Mouse (Mus musculus) CH12.LX (cell line): ENCODE measurements around the gene Hip1. TPM values are rescaled to one million over a fixed set of nuclear protein-coding genes. Genes with fewer than 3 reads are reported as not detected.

Experiments
- DNase-seq: peaks from one replicate; pipeline ENCODE4 v3.0.0-alpha.2; 2013; ENCODE audit errors: extremely low read depth
- H3K27ac ChIP-seq: 2 replicates; pipeline ENCODE4 v1.5.1; 2012; ENCODE audit warnings: low read depth, mild to moderate bottlenecking, control low read depth, moderate library complexity; ENCODE audit not compliant: insufficient read depth
- H3K27me3 ChIP-seq: replicated peaks from 2 replicates; pipeline ENCODE3; 2012; ENCODE audit warnings: inconsistent platforms
- H3K36me3 ChIP-seq, 2 experiments: replicated peaks in 1 of 2; 2 replicates each; pipeline versions ENCODE3 to v1.6.1; 2012; ENCODE audit warnings: inconsistent platforms in 1 of 2, low read length in 1 of 2, mild to moderate bottlenecking in 1 of 2, mixed read lengths in 1 of 2, moderate library complexity in 1 of 2; ENCODE audit not compliant: control insufficient read depth in 1 of 2, insufficient read depth in 1 of 2
- H3K4me1 ChIP-seq, 2 experiments: 2 replicates each; pipeline ENCODE4 v1.6.1; 2012; ENCODE audit warnings: inconsistent platforms in 1 of 2, moderate library complexity in 1 of 2; ENCODE audit not compliant: insufficient read depth in 2 of 2, control insufficient read depth in 1 of 2
- H3K4me2 ChIP-seq: 2 replicates; pipeline ENCODE4 v1.6.1; 2012; ENCODE audit warnings: low read depth, mild to moderate bottlenecking, control low read depth; ENCODE audit not compliant: poor library complexity, insufficient read depth, severe bottlenecking
- H3K4me3 ChIP-seq, 3 experiments: fragments of 150-350 bp in 1 of 3; sonication (generic) in 1 of 3; replicated peaks in 1 of 3; 2 replicates each; pipeline versions ENCODE3 to v1.5.1; 2011 to 2012; ENCODE audit warnings: low read depth in 2 of 3, low read length in 2 of 3, mild to moderate bottlenecking in 2 of 3, moderate library complexity in 2 of 3, control low read depth in 1 of 3, improper control_type of control experiment in 1 of 3, inconsistent platforms in 1 of 3, mixed read lengths in 1 of 3; ENCODE audit not compliant: poor library complexity in 1 of 3
- H3K79me2 ChIP-seq: replicated peaks from 2 replicates; pipeline ENCODE4 v1.6.1; 2012; ENCODE audit warnings: mild to moderate bottlenecking, moderate library complexity; ENCODE audit not compliant: control insufficient read depth, poor library complexity, insufficient read depth, severe bottlenecking; ENCODE audit errors: extremely low read depth
- H3K9ac ChIP-seq: 2 replicates; pipeline ENCODE4 v1.6.1; 2012; ENCODE audit warnings: low read depth, mild to moderate bottlenecking, control low read depth, moderate library complexity; ENCODE audit not compliant: insufficient read depth
- H3K9me3 ChIP-seq: replicated peaks from 2 replicates; pipeline ENCODE3; 2012; ENCODE audit warnings: low read length, inconsistent platforms, mixed read lengths
- CHD1 ChIP-seq: IDR thresholded peaks from 2 replicates; pipeline ENCODE4 v1.6.1; 2012; ENCODE audit warnings: low read depth, low read length, improper control_type of control experiment, inconsistent platforms
- CHD2 ChIP-seq: IDR thresholded peaks from 2 replicates; pipeline ENCODE4 v1.6.1; 2011; ENCODE audit warnings: low read length, improper control_type of control experiment
- CTCF ChIP-seq, 2 experiments: IDR thresholded peaks in 1 of 2; conservative IDR thresholded peaks in 1 of 2; 2 replicates each; pipeline ENCODE4 v1.5.1; 2011 to 2012; ENCODE audit warnings: low read depth in 2 of 2, low read length in 2 of 2, improper control_type of control experiment in 1 of 2, inconsistent platforms in 1 of 2, mild to moderate bottlenecking in 1 of 2, moderate library complexity in 1 of 2
- E2F4 ChIP-seq: IDR thresholded peaks from 2 replicates; pipeline ENCODE4 v1.6.1; 2011; ENCODE audit warnings: low read depth, low read length, improper control_type of control experiment; ENCODE audit not compliant: insufficient replicate concordance
- EP300 ChIP-seq: IDR thresholded peaks from 2 replicates; pipeline ENCODE4 v1.6.1; 2011; ENCODE audit warnings: low read length, improper control_type of control experiment
- HCFC1 ChIP-seq: IDR thresholded peaks from 2 replicates; pipeline ENCODE4 v1.6.1; 2012; ENCODE audit warnings: low read depth, mild to moderate bottlenecking, inconsistent platforms, low read length, improper control_type of control experiment
- IRF4 ChIP-seq: IDR thresholded peaks from 2 replicates; pipeline ENCODE4 v1.6.1; 2014; ENCODE audit warnings: low read depth, mild to moderate bottlenecking, inconsistent platforms, low read length, improper control_type of control experiment
- JUN ChIP-seq: IDR thresholded peaks from 2 replicates; pipeline ENCODE4 v1.6.1; 2011; ENCODE audit warnings: low read depth, mild to moderate bottlenecking, low read length, improper control_type of control experiment, moderate library complexity; ENCODE audit not compliant: insufficient read depth
- KAT2A ChIP-seq: IDR thresholded peaks from 2 replicates; pipeline ENCODE4 v1.6.1; 2012; ENCODE audit warnings: low read length, improper control_type of control experiment, inconsistent platforms; ENCODE audit not compliant: insufficient replicate concordance
- MAFK ChIP-seq: IDR thresholded peaks from 2 replicates; pipeline ENCODE4 v1.6.1; 2011; ENCODE audit warnings: low read length, improper control_type of control experiment; ENCODE audit not compliant: insufficient replicate concordance
- MAX ChIP-seq: IDR thresholded peaks from 2 replicates; pipeline ENCODE4 v1.6.1; 2011; ENCODE audit warnings: low read length, improper control_type of control experiment
- MAZ ChIP-seq: IDR thresholded peaks from 2 replicates; pipeline ENCODE4 v1.6.1; 2012; ENCODE audit warnings: low read depth, mild to moderate bottlenecking, inconsistent platforms, low read length, improper control_type of control experiment, moderate library complexity
- MEF2A ChIP-seq: IDR thresholded peaks from 2 replicates; pipeline ENCODE4 v1.6.1; 2014; ENCODE audit warnings: low read depth, mild to moderate bottlenecking, inconsistent platforms, low read length, improper control_type of control experiment, borderline replicate concordance
- MXI1 ChIP-seq: IDR thresholded peaks from 2 replicates; pipeline ENCODE4 v1.6.1; 2011; ENCODE audit warnings: mild to moderate bottlenecking, low read depth, low read length, improper control_type of control experiment
- NELFE ChIP-seq: IDR thresholded peaks from 2 replicates; pipeline ENCODE4 v1.6.1; 2011; ENCODE audit warnings: low read depth, low read length, improper control_type of control experiment
- NRF1 ChIP-seq: IDR thresholded peaks from 2 replicates; pipeline ENCODE4 v1.6.1; 2014; ENCODE audit warnings: low read depth, mild to moderate bottlenecking, inconsistent platforms, low read length, improper control_type of control experiment, moderate library complexity
- PAX5 ChIP-seq: IDR thresholded peaks from 2 replicates; pipeline ENCODE4 v1.6.1; 2012; ENCODE audit warnings: low read length, inconsistent platforms, mixed read lengths
- RAD21 ChIP-seq: IDR thresholded peaks from 2 replicates; pipeline ENCODE4 v1.6.1; 2011; ENCODE audit warnings: low read depth, mild to moderate bottlenecking, low read length, improper control_type of control experiment, moderate library complexity
- RCOR1 ChIP-seq: conservative IDR thresholded peaks from 2 replicates; pipeline ENCODE4 v1.6.1; 2012; ENCODE audit warnings: low read depth, mild to moderate bottlenecking, inconsistent platforms, low read length, improper control_type of control experiment
- SIN3A ChIP-seq: IDR thresholded peaks from 2 replicates; pipeline ENCODE4 v1.6.1; 2012; ENCODE audit warnings: low read length, improper control_type of control experiment, inconsistent platforms
- SMC3 ChIP-seq: IDR thresholded peaks from 2 replicates; pipeline ENCODE4 v1.6.1; 2011; ENCODE audit warnings: low read depth, low read length, improper control_type of control experiment
- TBP ChIP-seq: conservative IDR thresholded peaks from 2 replicates; pipeline ENCODE4 v1.6.1; 2011; ENCODE audit warnings: low read depth, low read length, improper control_type of control experiment
- UBTF ChIP-seq: IDR thresholded peaks from 2 replicates; pipeline ENCODE4 v1.6.1; 2012; ENCODE audit warnings: low read depth, mild to moderate bottlenecking, inconsistent platforms, low read length, improper control_type of control experiment, moderate library complexity
- USF1 ChIP-seq: IDR thresholded peaks from 2 replicates; pipeline ENCODE4 v1.6.1; 2014; ENCODE audit warnings: low read depth, mild to moderate bottlenecking, inconsistent platforms, low read length, improper control_type of control experiment
- USF2 ChIP-seq: conservative IDR thresholded peaks from 2 replicates; pipeline ENCODE4 v1.6.1; 2011; ENCODE audit warnings: low read depth, low read length, improper control_type of control experiment
- ZC3H11A ChIP-seq: IDR thresholded peaks from 2 replicates; pipeline ENCODE4 v1.6.1; 2012; ENCODE audit warnings: low read depth, mild to moderate bottlenecking, inconsistent platforms, low read length, improper control_type of control experiment
- ZKSCAN1 ChIP-seq: IDR thresholded peaks from 2 replicates; pipeline ENCODE4 v1.6.1; 2012; ENCODE audit warnings: low read depth, inconsistent platforms, low read length, improper control_type of control experiment, borderline replicate concordance
- ZMIZ1 ChIP-seq: IDR thresholded peaks from 2 replicates; pipeline ENCODE4 v1.6.1; 2012; ENCODE audit warnings: low read depth, mild to moderate bottlenecking, inconsistent platforms, low read length, improper control_type of control experiment
- dilution Hi-C: fragments of 300-500 bp; cut with MboI; formaldehyde crosslinking; loops from 2 replicates; pipeline ENCODE4 v1.14.3; 2020; ENCODE audit warnings: low sequenced_read_pairs; ENCODE audit not compliant: extremely low pct_unique_long_range_greater_than_20kb, extremely low pct_ligation_motif_present
- in situ Hi-C: fragments of 300-500 bp; cut with MboI; formaldehyde crosslinking; loops from 3 replicates; pipeline ENCODE4 v1.14.3; 2019; ENCODE audit warnings: low sequenced_read_pairs, low pct_ligation_motif_present, low pct_unique_long_range_greater_than_20kb, mixed read lengths
- polyA plus RNA-seq: library from polyadenylated mRNA; unstranded; fragments of >175 nt; gene quantifications from 2 replicates; pipeline ENCODE4 v1.2.1, GENCODE M21; 2012; ENCODE audit warnings: low read depth; ENCODE audit not compliant: insufficient read length
- total RNA-seq, 2 experiments: library from RNA; depleted of rRNA; stranded (reverse); fragments of 300-350 nt in 1 of 2; fragments of >200 nt in 1 of 2; gene quantifications; 2 replicates each; pipeline ENCODE4 v1.2.3; 2012 to 2014

The Hip1 gene
- total and polyA plus RNA-seq, 3 experiments: 2.2 to 6.4 (median 3.4) TPM

DNA sequence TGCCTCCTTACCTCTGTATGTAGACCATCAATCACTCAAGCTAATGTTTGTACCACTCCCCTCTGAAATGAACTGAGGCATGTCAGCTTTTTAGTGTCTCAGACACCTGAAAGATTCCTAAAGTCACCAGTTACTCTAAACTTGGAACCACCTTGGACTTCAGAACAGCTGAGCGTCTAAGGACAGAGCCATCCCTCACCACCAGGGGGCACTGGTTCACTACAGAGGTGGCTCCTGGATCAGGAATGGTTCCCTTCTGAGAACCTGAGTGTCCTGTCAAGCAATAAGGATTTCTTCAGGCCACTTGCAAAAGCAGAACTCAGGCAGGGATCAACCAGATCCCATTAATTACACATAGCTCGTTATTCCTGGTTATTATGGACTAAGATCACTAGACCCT, 144.7 kb downstream of the Hip1 start:
- in situ Hi-C loops (loop anchor here (10.0 kb wide), 2 partner anchors 55 to 215 kb away; no protein-coding TSS in a partner anchor), dilution Hi-C loops (no loop called here)

DNA sequence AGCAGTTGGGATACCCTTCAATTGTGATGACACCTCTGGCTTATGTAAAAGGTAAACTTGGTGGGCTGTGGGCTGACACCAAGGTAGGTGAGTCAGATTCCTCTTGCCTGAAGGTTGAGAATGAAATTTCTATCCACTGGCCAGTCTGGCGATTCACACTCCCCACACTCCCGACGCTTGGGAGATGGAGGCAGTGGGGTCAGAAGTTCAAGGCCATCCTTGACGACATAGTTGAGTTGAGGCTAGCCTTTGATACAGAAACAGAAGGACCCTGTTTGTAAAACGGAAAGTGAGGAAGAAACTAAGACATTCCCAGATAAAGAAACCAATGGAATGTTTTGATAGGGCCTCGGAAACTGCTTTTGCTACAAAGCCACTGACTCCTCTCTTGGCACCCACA, 145.5 kb downstream of the Hip1 start:
- Histone ChIP-seq H3K4me3 (no peak overlapping the region), H3K9me3 (no peaks in the 10 kb centered on the region), H3K4me1 (peaks cover 0 to 4% of the 10 kb centered on the region in 2 experiments; a peak in 2 of 4 replicates), H3K79me2 (no peaks in the 10 kb centered on the region), H3K27me3 (peaks cover 5% of the 10 kb centered on the region), H3K4me2 (no peak overlapping the region), H3K36me3 (no peaks in the 10 kb centered on the region), H3K9ac (no peak overlapping the region), H3K27ac (no peak overlapping the region)
- in situ Hi-C loops: no loop called here
- no peak for DNase-seq
- TF ChIP-seq MAFK: no peak
- TF ChIP-seq PAX5: no peak
- no peak for TF ChIP-seq ZKSCAN1
- TF ChIP-seq CHD2: no peak
- no peak for TF ChIP-seq ZC3H11A
- TF ChIP-seq IRF4: no peak
- TF ChIP-seq MEF2A: no peak
- no peak for TF ChIP-seq MAX
- TF ChIP-seq USF1: no peak
- no peak for TF ChIP-seq E2F4
- TF ChIP-seq NRF1: no peak
- no peak for TF ChIP-seq USF2
- no peak for TF ChIP-seq RCOR1
- no peak for TF ChIP-seq TBP
- no peak for TF ChIP-seq ZMIZ1
- TF ChIP-seq SMC3: no peak
- TF ChIP-seq NELFE: no peak
- dilution Hi-C loops: no loop called here

More for the DNA sequence above, 144.7 kb downstream of the Hip1 start:
- H3K79me2 ChIP-seq: no peaks in the 10 kb centered on the region
- peak; percentile 76 for DNase-seq
- no peak overlapping the region for H3K4me2 ChIP-seq
- H3K4me3 ChIP-seq: no peak overlapping the region
- H3K27me3 ChIP-seq: peaks cover 5% of the 10 kb centered on the region
- H3K36me3 ChIP-seq: no peaks in the 10 kb centered on the region
- no peak for TF ChIP-seq NRF1
- no peak for TF ChIP-seq MEF2A
- peak; percentile 27 for TF ChIP-seq ZC3H11A
- TF ChIP-seq ZMIZ1: no peak
- TF ChIP-seq CTCF (conservative IDR thresholded peaks at IDR 0.05 in 1 of 2, IDR thresholded peaks at IDR 0.05 in 1 of 2; ENCODE audit: low read depth in 2 of 2, low read length in 2 of 2): peak; percentile 93 to 96
- no peak for TF ChIP-seq HCFC1
- TF ChIP-seq RAD21: peak; percentile 92
- no peak for TF ChIP-seq PAX5
- TF ChIP-seq MXI1: no peak
- TF ChIP-seq SIN3A: no peak
- TF ChIP-seq UBTF: no peak
- TF ChIP-seq KAT2A: no peak
- no peak for TF ChIP-seq MAX
- peak; percentile 88 for TF ChIP-seq SMC3
- no peak for TF ChIP-seq EP300
- TF ChIP-seq NELFE: no peak
- no peak for TF ChIP-seq CHD1
- no peak for TF ChIP-seq JUN
- no peak for TF ChIP-seq MAZ
- no peak overlapping the region for H3K9ac ChIP-seq
- no peak overlapping the region for H3K27ac ChIP-seq
- H3K9me3 ChIP-seq: no peaks in the 10 kb centered on the region
- H3K4me1 ChIP-seq: peaks cover 0 to 4% of the 10 kb centered on the region in 2 experiments; a peak in 2 of 4 replicates
